Mouse (Mus musculus): ENCODE results near the gene Pikfyve. TPM values are rescaled to one million over a fixed set of nuclear protein-coding genes. Genes with fewer than 3 reads are reported as not detected.

Gene Pikfyve
- polyA plus RNA-seq, 1 experiment from 2014 or later, result 13.5 TPM

GRCm38 (mm10) chr1:65173716-65174115, 12.8 kb upstream of the Pikfyve start:
- no peak overlapping the region for H3K4me3 ChIP-seq
- H3K27ac ChIP-seq, result no peak overlapping the region
- ATAC-seq, result no peak
- H3K4me2 ChIP-seq, result no peak overlapping the region
- no peaks in the 10 kb centered on the region for H3K27me3 ChIP-seq
- peaks cover 43% of the 10 kb centered on the region for H3K4me1 ChIP-seq
- H3K9me3 ChIP-seq (replicated peaks), result no peaks in the 10 kb centered on the region
- H3K9ac ChIP-seq, result no peak overlapping the region
- WGBS, result 94% methylated on average over 2 of the region's 2 CpGs
- H3K36me3 ChIP-seq (ENCODE audit: poor library complexity, severe bottlenecking), result peaks cover 57% of the 10 kb centered on the region

- Histone ChIP-seq H3K9me3 (replicated peaks) (no peaks in the 10 kb centered on the region), H3K27ac (no peak overlapping the region), H3K27me3 (no peaks in the 10 kb centered on the region), H3K4me3 (no peak overlapping the region), H3K9ac (no peak overlapping the region), H3K4me2 (peak overlapping the region; percentile 38), H3K36me3 (ENCODE audit: poor library complexity, severe bottlenecking) (peaks cover 34% of the 10 kb centered on the region), H3K4me1 (peaks cover 47% of the 10 kb centered on the region)
- no peak for ATAC-seq
- WGBS, result 75% methylated on average over 4 of the region's 4 CpGs
Measured at GRCm38 (mm10) chr1:65176171-65176570, 10.3 kb upstream of the Pikfyve start.

- H3K4me1 ChIP-seq, result peaks cover 40% of the 10 kb centered on the region
- no peak overlapping the region for H3K9ac ChIP-seq
- H3K27ac ChIP-seq, result no peak overlapping the region
- peaks cover 26% of the 10 kb centered on the region for H3K36me3 ChIP-seq (ENCODE audit: poor library complexity, severe bottlenecking)
- 89% methylated on average over 5 of the region's 5 CpGs for WGBS
- H3K4me2 ChIP-seq, result peak overlapping the region; percentile 38
- no peak for ATAC-seq
- H3K4me3 ChIP-seq, result no peak overlapping the region
- H3K9me3 ChIP-seq (replicated peaks), result no peaks in the 10 kb centered on the region
- no peaks in the 10 kb centered on the region for H3K27me3 ChIP-seq
Measured at GRCm38 (mm10) chr1:65176912-65177311, 9.6 kb upstream of the Pikfyve start.

- Histone ChIP-seq H3K9me3 (replicated peaks) (no peaks in the 10 kb centered on the region), H3K27me3 (no peaks in the 10 kb centered on the region), H3K4me2 (peak overlapping the region; percentile 71), H3K36me3 (ENCODE audit: poor library complexity, severe bottlenecking) (peaks cover 21% of the 10 kb centered on the region), H3K4me3 (peak overlapping the region; percentile 67), H3K27ac (no peak overlapping the region), H3K9ac (0 out of 2 replicates have a peak overlapping the region, but pooled peaks have one; percentile 84), H3K4me1 (peaks cover 35% of the 10 kb centered on the region)
- 71% methylated on average over 3 of the region's 3 CpGs for WGBS
- no peak for ATAC-seq
Measured at GRCm38 (mm10) chr1:65177452-65177851, 9.0 kb upstream of the Pikfyve start.

DNA sequence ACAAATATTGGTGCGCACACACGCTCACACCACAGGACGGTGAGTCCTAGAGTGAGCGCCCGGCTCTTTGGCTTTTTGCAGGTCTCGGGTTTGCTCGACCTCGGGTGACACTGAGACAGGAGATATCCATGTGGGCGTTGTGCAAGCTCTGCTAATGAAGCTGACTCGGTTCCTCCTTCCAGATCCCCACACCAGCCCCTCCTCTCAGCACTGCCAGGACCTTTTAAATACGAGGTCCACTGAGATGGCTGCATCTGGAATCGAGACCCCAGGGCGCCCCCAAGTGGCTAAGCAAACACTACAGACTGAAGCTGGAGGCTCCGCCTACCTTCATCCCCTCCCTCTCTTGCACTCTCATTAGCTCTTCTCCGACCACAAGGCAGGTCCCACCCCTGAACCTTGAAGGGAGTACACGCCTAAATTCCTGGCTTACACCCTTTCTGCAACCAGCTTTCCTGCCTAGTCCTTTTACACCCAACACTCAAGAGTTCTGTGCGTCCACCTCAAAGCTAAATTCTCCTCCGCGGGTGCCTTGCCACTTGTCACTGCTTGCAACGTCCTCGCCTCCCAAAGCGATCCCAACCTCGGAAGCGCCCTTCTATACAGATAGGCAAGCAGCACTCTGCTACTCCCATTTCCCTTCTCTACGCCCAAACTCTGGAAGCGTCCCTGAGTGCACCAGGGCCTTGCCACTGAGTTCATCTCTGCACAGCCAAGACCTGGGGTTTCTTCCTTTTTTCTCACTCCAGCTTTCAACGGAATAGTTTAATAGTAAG, 8.2 kb upstream of the Pikfyve start:
- peak overlapping the region; percentile 97 for H3K27ac ChIP-seq
- H3K27me3 ChIP-seq, result no peaks in the 10 kb centered on the region
- peak overlapping the region; percentile 84 for H3K9ac ChIP-seq
- WGBS, result 5% methylated on average over 27 of the region's 27 CpGs
- peak; percentile 84 for ATAC-seq
- peaks cover 13% of the 10 kb centered on the region for H3K36me3 ChIP-seq (ENCODE audit: poor library complexity, severe bottlenecking)
- H3K4me2 ChIP-seq, result peak overlapping the region; percentile 71
- H3K4me1 ChIP-seq, result peaks cover 31% of the 10 kb centered on the region
- H3K4me3 ChIP-seq, result peak overlapping the region; percentile 67
- H3K9me3 ChIP-seq (replicated peaks), result no peaks in the 10 kb centered on the region

- under 1% methylated on average over 39 of the region's 39 CpGs for WGBS
Measured at GRCm38 (mm10) chr1:65178902-65179432, 7.5 kb upstream of the Pikfyve start.

DNA sequence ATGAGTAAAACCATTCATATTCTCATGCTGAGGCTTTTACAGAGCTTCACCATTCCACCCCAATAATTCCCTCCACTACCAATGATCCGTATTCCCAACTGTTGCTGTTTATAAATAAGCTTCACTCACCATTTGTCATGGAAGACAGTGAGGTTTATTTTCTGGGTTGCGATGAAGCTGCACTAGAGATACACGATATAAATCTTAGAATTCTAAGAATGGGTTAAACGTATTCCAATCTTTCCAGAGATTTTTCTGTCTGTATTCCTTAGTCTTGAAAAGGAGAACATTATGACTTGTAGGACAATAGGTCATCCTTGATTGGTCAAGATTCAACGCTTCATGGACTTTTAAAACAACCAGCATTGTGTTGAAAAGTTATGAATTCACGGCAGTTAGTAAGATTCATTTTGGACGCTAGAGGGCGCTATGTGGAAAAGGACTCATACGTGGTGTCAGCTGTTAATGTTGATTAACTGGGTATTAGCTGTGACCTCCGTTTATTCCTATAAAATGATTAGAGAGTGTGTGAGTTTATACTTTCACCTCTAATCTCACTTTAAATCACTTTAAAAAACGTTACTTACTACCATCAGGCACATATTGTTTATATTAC, 6.7 kb upstream of the Pikfyve start:
- peaks cover under 1% of the 10 kb centered on the region for H3K36me3 ChIP-seq (ENCODE audit: poor library complexity, severe bottlenecking)
- H3K4me1 ChIP-seq, result peaks cover 31% of the 10 kb centered on the region
- no peak for ATAC-seq
- peak overlapping the region; percentile 70 for H3K9ac ChIP-seq
- H3K4me3 ChIP-seq, result peak overlapping the region; percentile 67
- peak overlapping the region; percentile 71 for H3K4me2 ChIP-seq
- no peaks in the 10 kb centered on the region for H3K27me3 ChIP-seq
- H3K27ac ChIP-seq, result peak overlapping the region; percentile 97
- WGBS, result 5% methylated on average over 11 of the region's 11 CpGs
- H3K9me3 ChIP-seq (replicated peaks), result no peaks in the 10 kb centered on the region

More at GRCm38 (mm10) chr1:65178902-65179432, 7.5 kb upstream of the Pikfyve start:
- Histone ChIP-seq H3K27ac (peak overlapping the region; percentile 97), H3K4me2 (peak overlapping the region; percentile 71), H3K4me1 (peaks cover 31% of the 10 kb centered on the region), H3K36me3 (ENCODE audit: poor library complexity, severe bottlenecking) (peaks cover 8% of the 10 kb centered on the region), H3K9ac (peak overlapping the region; percentile 84), H3K4me3 (peak overlapping the region; percentile 67), H3K9me3 (replicated peaks) (no peaks in the 10 kb centered on the region), H3K27me3 (no peaks in the 10 kb centered on the region)
- peak; percentile 95 for ATAC-seq

DNA sequence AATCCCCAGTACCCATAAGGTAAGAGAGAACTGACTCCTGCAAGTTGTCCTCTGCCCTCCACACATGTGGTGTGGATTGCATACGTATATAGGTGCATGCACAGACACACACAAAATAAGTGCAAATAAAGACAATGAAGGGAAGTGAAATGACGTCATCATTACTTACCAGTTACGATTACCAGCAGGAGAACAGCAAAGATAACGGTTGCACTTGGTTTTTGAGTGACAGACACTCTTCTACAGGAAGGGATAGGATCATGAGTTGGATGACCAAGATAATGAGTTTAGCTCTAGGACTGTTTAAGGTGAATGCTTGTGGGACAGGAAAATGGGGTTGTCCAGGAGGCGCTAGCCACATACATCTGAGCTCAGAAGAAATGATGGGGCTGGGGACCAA, 5.0 kb upstream of the Pikfyve start:
- no peak for ATAC-seq
- no peak overlapping the region for H3K4me2 ChIP-seq
- no peaks in the 10 kb centered on the region for H3K36me3 ChIP-seq (ENCODE audit: poor library complexity, severe bottlenecking)
- H3K4me3 ChIP-seq, result no peak overlapping the region
- H3K9ac ChIP-seq, result no peak overlapping the region
- no peaks in the 10 kb centered on the region for H3K9me3 ChIP-seq (replicated peaks)
- no peak overlapping the region for H3K27ac ChIP-seq
- 85% methylated on average over 5 of the region's 5 CpGs for WGBS
- 0 out of 2 replicates have a peak, but pooled peaks cover 3% of the 10 kb centered on the region for H3K27me3 ChIP-seq
- H3K4me1 ChIP-seq, result peaks cover 25% of the 10 kb centered on the region

- Histone ChIP-seq H3K4me3 (no peak overlapping the region), H3K9me3 (replicated peaks) (no peaks in the 10 kb centered on the region), H3K9ac (no peak overlapping the region), H3K27me3 (0 out of 2 replicates have a peak, but pooled peaks cover 3% of the 10 kb centered on the region), H3K4me1 (peaks cover 23% of the 10 kb centered on the region), H3K4me2 (no peak overlapping the region), H3K36me3 (ENCODE audit: poor library complexity, severe bottlenecking) (no peaks in the 10 kb centered on the region), H3K27ac (no peak overlapping the region)
- ATAC-seq, result no peak
- WGBS, result 85% methylated on average over 2 of the region's 2 CpGs
Measured at GRCm38 (mm10) chr1:65183994-65184393, 2.5 kb upstream of the Pikfyve start.

GRCm38 (mm10) chr1:65185011-65185410, 1.5 kb upstream of the Pikfyve start:
- Histone ChIP-seq H3K27me3 (0 out of 2 replicates have a peak, but pooled peaks cover 3% of the 10 kb centered on the region), H3K9me3 (replicated peaks) (no peaks in the 10 kb centered on the region), H3K36me3 (ENCODE audit: poor library complexity, severe bottlenecking) (no peaks in the 10 kb centered on the region), H3K9ac (no peak overlapping the region), H3K27ac (no peak overlapping the region), H3K4me2 (no peak overlapping the region), H3K4me3 (no peak overlapping the region), H3K4me1 (peaks cover 19% of the 10 kb centered on the region)
- ATAC-seq, result no peak
- 89% methylated on average over 8 of the region's 8 CpGs for WGBS

DNA sequence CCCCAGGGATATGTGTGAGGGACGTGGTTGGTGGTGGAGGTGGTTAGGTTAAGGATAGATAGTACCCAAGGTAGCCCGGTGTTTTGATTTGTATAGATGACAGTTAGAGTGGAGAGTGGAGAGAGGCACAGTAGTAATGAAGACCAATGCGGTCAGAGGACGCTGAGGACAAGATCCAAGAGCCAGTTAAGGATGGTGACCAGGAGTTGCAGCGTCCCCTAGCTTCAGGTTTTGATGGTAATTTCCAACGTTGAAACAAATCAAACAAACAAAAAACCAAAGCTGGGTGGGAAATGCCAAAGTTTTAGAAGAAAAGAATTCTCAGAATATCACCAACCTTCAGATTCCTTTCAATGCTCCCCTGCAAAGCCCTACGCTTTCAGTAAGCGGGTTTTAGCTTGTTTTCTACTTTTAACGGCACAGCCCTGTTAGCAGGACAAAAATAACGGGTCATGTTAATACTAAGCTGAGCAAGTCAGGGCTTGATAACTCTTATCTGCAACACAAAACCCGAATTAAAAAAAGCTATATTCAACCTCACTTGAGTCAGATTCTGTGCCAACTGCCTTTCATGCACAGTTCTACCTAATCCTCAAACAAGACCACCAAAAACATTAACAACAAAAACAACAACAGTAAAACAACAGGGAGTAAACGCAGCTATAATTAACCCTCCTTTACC, 818 bp upstream of the Pikfyve start:
- Histone ChIP-seq H3K4me1 (peaks cover 19% of the 10 kb centered on the region), H3K9me3 (replicated peaks) (no peaks in the 10 kb centered on the region), H3K9ac (peak overlapping the region; percentile 56), H3K36me3 (ENCODE audit: poor library complexity, severe bottlenecking) (no peaks in the 10 kb centered on the region), H3K4me2 (peak overlapping the region; percentile 83), H3K27ac (peak overlapping the region; percentile 40; the same call in 1 of the 2 replicates), H3K27me3 (0 out of 2 replicates have a peak, but pooled peaks cover 3% of the 10 kb centered on the region), H3K4me3 (peak overlapping the region; percentile 92)
- 26% methylated on average over 12 of the region's 12 CpGs for WGBS
- no peak for ATAC-seq

- Histone ChIP-seq H3K9ac (peak overlapping the region; percentile 93), H3K4me1 (peaks cover 19% of the 10 kb centered on the region), H3K4me2 (peak overlapping the region; percentile 83), H3K9me3 (replicated peaks) (no peaks in the 10 kb centered on the region), H3K27ac (peak overlapping the region; percentile 80), H3K4me3 (peak overlapping the region; percentile 92), H3K27me3 (0 out of 2 replicates have a peak, but pooled peaks cover 3% of the 10 kb centered on the region), H3K36me3 (ENCODE audit: poor library complexity, severe bottlenecking) (peaks cover 3% of the 10 kb centered on the region)
- under 1% methylated on average over 6 of the region's 6 CpGs for WGBS
- ATAC-seq, result no peak
Measured at GRCm38 (mm10) chr1:65187074-65187430, 569 bp downstream of the Pikfyve start.
